Mouse (Mus musculus) urinary bladder, postnatal 10 days (tissue): ENCODE results near the gene Neurl1a.
A peak's percentile ranks its signal among the peaks of the same experiment; 100 is the strongest.

ENCODE experiments used
- DNase-seq: peaks from one replicate; pipeline ENCODE4 v3.0.0; 2022; ENCODE audit warnings: low spot score

Neurl1a gene

DNA sequence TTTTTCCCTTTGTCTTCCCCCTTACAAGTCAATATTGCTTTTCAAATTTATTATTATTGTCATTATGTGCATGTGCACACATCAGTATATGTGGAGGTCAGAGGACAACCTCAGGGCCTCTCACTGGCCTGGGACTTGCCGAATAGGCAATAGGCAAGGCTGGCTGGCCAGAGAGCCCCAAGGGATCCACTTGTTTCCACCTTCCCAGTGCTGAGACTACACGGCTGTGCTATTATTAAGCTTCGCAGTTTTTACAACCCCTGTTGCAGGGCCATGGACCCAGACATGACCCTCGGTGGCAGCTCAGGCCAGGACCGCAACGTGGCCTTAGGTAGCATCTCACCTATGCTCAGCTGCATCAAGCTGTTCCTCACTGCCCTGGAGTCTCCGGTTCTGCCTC lies 33.8 kb downstream of the Neurl1a start:
- DNase-seq: no peak

DNA sequence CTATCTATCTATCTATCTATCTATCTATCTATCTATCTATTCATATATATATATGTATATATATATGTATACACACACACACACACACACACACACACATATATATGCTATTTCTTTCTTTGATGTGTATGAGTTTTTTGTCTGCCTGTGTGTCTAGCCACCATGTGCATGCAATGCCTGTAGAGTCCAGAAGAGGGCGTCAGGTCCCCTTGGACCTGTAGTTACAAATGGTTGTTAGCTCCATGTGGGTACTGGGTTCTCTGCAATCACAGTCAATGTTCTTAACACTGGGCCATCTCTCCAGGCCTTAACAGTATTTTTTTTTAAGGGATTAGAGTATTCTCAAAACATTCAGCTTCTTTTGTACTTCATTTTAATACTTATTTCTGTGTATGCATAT lies 34.9 kb downstream of the Neurl1a start:
- DNase-seq: no peak

GRCm38 (mm10) chr19:47216766-47217165 lies 38.1 kb downstream of the Neurl1a start:
- no peak for DNase-seq

- no peak for DNase-seq
Observed at GRCm38 (mm10) chr19:47219622-47220021, 41.0 kb downstream of the Neurl1a start.

DNA sequence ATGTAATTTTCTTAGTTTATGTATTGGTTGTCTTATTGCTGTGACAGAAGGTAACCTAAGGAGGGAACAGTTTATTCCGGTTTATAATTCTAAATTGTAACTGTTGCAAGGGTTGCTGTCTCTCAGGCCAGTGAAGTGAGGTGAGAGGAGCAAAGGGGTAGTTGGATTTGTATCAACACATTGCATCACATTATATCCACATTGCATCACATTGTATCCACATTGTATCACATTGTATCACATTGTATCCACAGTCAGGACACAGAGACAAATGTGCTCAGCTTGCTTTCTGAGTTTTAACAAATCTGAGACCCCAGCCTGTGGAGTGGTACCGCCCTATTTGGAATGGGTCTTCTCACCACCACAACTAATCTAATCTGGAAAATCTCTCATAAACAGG lies 41.6 kb downstream of the Neurl1a start:
- no peak for DNase-seq

GRCm38 (mm10) chr19:47221006-47221405 lies 42.4 kb downstream of the Neurl1a start:
- DNase-seq: no peak

GRCm38 (mm10) chr19:47221500-47222153 lies 43.0 kb downstream of the Neurl1a start:
- no peak for DNase-seq

DNA sequence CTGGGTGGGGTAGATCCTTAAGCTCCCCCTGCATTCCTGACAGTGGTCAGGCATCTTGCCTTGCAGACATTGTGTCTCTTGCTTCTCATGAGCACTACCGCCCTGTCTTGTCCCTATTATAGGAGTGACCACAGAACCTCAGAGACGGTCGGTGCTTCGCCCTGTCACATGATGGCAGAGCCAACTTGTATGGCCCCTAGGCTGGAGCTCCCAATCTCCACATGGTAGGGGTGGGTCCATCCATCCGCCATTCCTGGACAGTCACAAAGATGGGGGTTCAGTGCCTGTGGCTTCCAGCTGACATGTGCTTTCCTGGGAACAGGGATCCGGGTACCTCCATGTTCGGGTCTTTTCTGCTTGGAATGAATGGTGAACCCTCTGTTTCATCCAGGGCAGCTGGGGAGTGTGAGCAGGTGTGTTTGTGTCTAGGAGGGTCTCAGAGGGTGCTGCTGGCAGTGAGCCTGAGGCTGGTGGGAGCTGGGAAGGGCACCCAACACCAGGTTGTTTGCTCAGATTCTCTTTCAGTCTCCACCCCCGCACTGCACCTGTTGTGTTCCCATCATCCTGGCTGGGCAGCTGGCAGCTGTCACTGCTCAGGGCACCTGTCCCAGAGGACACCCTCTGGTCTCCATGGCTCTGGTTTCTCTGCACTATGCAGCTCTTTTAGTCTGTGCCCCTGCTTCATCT lies 43.7 kb downstream of the Neurl1a start:
- no peak for DNase-seq

GRCm38 (mm10) chr19:47222841-47223557 lies 44.4 kb downstream of the Neurl1a start:
- DNase-seq: no peak

- DNase-seq: no peak
Observed at GRCm38 (mm10) chr19:47224743-47225142, 46.1 kb downstream of the Neurl1a start.

GRCm38 (mm10) chr19:47225791-47226190 lies 47.2 kb downstream of the Neurl1a start:
- no peak for DNase-seq

GRCm38 (mm10) chr19:47228725-47229252 lies 50.2 kb downstream of the Neurl1a start:
- DNase-seq: peak; percentile 42

DNA sequence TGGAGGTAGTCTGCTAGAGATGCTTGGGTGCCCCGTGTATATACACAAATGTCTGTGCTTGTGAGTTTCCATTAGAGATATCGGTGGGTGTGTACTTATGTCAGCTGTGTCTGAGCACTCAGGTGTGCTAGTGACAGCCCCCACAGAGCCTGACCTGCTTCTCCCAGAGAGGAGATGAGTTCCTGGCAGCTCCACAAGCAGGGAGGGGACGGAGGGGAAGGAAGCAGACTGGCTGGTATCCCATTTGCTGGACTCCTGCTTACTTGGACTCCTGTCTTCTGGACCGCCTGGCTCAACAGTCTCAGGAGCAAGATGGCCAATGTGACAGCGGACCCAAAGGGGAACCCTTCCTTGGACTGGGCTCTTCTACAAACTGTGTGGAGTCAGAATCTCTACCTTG lies 50.8 kb downstream of the Neurl1a start:
- no peak for DNase-seq

DNA sequence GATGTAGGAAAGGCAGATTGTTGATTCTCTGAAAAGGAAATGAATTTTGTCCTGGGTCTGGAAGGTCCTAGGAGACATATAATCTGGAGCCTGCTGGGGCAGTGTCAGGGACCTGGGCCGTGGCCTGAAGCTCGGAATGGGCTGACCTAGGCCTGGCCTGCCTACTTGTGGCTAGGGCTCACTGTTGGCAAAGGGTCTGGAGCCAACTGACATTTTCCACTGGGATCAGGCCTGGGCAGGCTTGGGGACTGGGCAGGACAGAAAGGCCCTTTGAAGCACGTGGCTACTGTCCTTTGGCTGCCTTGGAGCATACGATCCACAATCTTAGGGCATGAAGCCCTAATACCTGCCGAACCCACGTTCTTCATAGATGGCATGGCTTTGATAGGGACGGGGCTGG lies 51.5 kb downstream of the Neurl1a start:
- DNase-seq: no peak

GRCm38 (mm10) chr19:47230682-47231081 lies 52.1 kb downstream of the Neurl1a start:
- DNase-seq: no peak

- DNase-seq: no peak
Observed at GRCm38 (mm10) chr19:47231389-47231788, 52.8 kb downstream of the Neurl1a start.

- DNase-seq: no peak
Observed at GRCm38 (mm10) chr19:47232077-47232865, 53.7 kb downstream of the Neurl1a start.

- no peak for DNase-seq
Observed at GRCm38 (mm10) chr19:47233087-47233486, 54.5 kb downstream of the Neurl1a start.

GRCm38 (mm10) chr19:47240076-47240475 lies 61.5 kb downstream of the Neurl1a start:
- no peak for DNase-seq

- no peak for DNase-seq
Observed at GRCm38 (mm10) chr19:47240957-47241356, 62.3 kb downstream of the Neurl1a start.

- DNase-seq: no peak
Observed at GRCm38 (mm10) chr19:47242227-47242626, 63.6 kb downstream of the Neurl1a start.

DNA sequence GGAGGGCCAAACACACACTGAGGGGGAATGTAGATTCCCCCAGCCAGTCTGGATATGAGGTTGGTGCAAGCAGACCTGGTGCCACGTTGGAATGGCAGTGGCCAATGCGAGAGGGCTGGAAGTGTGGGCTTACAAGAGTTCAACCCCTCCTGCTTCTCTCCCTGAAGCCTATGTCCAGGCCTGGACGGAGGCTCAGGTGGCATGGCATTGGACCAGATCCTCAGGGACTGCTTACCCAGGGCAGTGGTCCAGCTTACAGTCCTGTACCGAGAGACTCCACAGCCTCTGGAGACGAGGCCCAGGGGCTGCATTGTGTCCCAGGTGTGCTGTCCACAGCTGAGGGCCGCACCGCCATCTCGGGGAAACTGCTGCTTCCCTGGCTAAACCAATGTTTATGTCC lies 66.9 kb downstream of the Neurl1a start:
- DNase-seq: no peak
